Mouse (Mus musculus) bone marrow, adult 2 months (tissue): ENCODE data around the gene Adtrp.

Source experiments
- CTCF ChIP-seq: fragments of 200-500 bp; IDR thresholded peaks from 2 replicates; pipeline ENCODE4 v1.5.1; 2011; ENCODE audit warnings: low read length, control low read depth; ENCODE audit not compliant: control insufficient read depth, insufficient read depth
- POLR2A ChIP-seq: fragments of 200-500 bp; IDR thresholded peaks from 2 replicates; pipeline ENCODE4 v1.6.1; 2011; ENCODE audit warnings: low read depth, mild to moderate bottlenecking, control low read depth, low read length, borderline replicate concordance; ENCODE audit not compliant: control insufficient read depth

DNA sequence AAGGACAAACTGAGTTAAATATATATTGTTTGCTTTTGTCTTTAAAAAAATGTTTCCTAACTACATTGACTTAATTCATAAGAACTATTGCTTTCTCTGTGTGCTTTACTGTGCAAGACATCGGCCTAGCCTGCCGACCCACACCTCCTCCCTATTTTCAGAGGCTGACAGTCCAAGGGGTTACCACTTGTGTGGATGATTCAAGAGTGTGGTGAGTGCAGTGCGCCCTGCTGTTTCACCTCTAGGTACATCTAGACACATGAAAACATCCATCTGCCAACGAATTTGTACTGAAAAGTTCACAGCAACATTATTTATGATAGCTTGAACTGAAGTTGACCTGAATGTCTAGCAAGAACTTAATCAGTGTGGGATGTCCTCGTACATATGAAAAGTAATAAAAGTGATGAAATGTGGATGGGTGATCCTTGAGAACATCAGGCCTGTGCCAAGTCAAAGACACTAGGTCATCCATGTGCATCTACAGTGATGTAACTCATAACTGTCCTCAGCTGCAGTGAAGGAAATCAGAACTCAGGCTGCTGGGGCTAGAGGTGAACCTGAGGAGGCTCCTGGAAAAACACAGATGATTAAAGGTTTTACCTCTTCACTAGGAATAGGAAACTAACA is 106.9 kb downstream of the Adtrp start:
- TF ChIP-seq POLR2A = no peak
- TF ChIP-seq CTCF = no peak
